Mouse (Mus musculus): ENCODE measurements at regions not wholly inside any gene's neighbourhood (a gene's known extent, or its start where the extent isn't known, plus 50 kb on each side); places are given as distances from the start of the nearest gene placed in this dataset.
"Not testable (repeated sequence)": the region's sequence is repeated elsewhere in the genome, so short reads cannot be mapped to it uniquely, and the experiment has no call there.

DNA sequence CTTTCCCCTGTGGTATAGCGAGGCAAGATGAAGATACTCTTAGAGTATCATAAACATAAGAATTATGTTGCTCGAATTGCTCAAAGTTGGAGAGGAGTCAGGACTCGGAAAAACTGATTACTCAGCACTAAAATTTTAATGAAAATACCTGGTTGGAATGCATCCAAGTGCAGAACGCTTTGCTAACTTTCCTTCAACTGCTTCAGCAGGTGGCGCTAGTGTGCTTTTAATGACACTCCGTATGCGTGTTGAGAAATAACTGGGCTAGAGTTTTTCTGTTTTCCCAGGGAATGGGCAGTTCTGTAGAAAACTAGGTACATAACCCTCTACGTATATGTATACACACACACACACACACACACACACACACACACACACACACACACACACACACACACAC, 221.0 kb downstream of the Grxcr1 start:
- CTCF ChIA-PET = interaction anchor here (1.0 to 1.1 kb wide), 2 partner anchors 1268 to 1269 kb away, joined by 3 to 10 read pairs; no protein-coding TSS in a partner anchor

DNA sequence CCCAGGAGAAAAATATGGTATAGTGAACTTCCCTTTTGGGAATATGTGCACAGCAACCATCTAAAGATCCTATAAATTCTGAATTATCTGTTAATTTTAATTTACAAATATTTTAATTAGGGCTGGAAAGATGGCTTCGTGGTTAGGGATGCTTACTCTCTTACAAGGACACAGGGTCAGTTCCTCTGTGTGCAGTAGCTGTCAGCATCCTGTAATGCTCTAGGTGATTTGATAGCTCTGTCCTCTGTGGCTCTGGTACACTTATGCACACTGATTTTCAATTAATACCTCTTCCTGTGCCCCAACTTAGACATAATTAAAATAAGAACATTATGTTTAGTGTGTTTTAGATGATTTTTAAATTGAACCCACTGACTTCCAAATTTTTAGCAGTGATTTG, 221.8 kb downstream of the Grxcr1 start:
- CTCF ChIA-PET = interaction anchor here (1.0 to 1.1 kb wide), 2 partner anchors 1267 to 1268 kb away, joined by 3 to 10 read pairs; no protein-coding TSS in a partner anchor

DNA sequence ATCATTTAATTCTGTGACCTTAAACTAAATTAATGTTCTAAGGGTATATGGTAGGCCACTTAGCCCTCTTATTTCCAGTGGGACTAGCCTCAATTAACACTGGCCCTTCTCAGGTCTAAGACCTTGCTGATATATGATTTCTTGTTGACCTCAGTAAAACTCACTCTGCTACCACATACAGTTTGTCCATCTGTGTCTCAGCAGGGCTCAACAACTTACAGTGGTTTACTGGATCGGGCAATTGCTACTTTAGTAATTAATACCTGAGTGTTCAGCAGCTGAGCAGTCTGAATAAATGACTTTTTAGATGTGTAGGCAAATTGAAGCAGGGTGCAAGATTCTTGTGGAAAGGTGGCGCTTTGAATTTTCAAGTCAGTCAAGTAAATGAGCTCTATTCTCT, 222.5 kb downstream of the Grxcr1 start:
- CTCF ChIA-PET = no interaction called here

DNA sequence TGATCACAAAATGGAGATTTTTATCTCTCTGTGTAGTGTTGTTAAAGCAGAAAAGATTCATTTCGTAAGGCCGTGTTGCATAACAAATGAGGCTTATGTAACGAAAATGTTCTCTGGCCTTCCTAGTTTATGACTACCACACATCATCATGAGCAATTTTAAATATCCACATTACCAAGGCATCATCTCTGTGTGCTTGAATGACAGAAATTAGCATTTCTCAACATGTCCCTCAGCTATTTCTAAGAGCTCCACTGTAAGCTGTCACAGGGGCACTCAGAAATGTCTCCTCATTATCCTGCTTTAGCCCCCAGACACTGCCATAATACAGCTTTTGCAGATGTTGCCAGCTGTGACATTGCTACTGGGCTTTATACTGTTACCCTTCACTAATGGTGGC, 232.6 kb downstream of the Grxcr1 start:
- CTCF ChIA-PET = no interaction called here

DNA sequence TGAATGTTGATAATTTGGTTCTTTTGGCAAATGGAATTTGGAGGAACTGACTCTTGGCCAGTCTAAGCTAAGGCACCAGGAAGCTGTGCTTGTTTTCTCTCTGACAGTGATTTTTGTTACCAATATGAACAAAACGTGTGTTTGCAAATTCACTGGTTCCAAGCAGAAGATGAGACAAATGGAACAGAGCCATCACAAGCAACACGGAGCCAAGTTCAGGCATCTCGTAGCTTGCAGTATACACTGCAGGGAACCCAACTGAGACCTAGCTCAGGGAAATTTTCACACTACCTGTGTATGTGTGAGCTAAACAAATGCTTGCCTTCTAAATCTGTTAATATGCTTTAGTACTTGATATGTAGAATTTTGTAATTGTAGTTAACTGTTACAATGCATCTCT, 242.6 kb downstream of the Grxcr1 start:
- CTCF ChIA-PET = no interaction called here

DNA sequence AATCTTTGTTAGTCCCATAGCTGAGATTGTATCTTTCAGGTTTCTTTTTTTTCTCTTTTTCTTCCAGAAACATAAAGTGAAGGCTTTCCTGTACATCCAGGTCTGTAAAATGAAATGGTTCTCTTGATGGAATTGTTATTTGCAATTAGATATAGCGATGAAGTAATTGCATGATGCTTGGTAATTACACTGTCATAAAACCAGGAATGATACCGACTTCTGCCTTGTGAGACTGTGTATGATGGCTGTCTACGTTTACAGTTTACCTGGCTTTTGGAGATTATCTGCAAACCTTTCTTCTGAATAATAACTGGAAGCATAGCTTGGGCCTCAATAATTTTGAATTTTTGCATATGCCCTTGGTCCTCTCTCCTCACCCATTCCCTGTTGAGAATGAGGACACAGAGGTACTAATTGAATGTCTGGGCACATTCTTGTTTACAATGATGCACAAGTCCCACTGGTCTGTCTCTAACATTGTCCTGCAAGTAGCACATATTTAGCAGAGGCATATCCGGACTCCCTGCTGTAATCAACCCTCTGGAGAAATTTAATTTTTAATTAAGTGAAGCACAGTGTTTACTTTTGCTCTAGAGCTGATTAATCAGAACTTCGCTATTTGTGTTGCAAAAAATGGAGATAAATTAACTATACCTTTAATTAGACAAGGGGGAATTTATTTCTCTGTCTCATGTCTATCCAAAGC, 244.1 kb downstream of the Grxcr1 start:
- CTCF ChIA-PET = no interaction called here

DNA sequence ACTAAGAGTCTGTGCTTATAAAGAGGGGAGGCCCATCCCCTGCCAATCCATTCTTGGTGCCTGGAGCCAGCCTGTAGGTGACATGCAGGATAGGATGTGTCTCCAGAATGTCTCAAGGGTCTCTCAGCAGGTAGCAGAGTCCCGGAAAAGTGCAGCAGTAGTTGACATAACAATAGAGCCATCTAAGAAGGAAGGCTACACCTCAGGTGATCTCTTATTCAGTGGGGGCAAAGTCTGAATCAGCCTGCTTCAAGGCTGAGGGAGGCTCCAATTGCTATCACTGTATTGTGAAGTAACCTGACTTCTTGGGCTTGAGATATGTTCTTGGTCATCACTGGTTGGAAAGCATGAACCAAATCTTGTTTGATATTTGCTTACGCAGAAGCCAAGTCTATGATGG, 264.1 kb downstream of the Grxcr1 start:
- CTCF ChIA-PET = not testable (repeated sequence)

DNA sequence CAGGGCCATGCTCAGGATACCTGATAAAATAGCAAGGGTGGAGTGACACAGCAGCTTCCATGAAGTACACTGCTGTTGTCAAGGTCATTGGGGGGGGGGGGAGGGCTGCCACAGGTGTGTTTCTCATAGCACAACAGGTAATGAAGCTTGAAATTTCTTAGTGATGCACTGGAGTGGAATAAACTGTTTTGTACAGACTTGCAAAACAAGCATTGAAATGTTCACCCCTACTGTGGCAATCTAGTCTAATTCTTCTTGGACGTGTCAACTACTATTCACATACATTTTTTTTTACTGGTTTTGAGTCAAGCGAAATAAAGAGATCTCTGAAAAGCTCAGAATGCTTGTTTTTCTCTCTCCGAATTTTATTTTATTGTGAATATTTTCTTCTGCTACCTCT, 281.6 kb downstream of the Grxcr1 start:
- CTCF ChIA-PET = interaction anchor here (0.6 kb wide), 1 partner anchor 1261 kb away, joined by 3 read pairs; no protein-coding TSS in a partner anchor

DNA sequence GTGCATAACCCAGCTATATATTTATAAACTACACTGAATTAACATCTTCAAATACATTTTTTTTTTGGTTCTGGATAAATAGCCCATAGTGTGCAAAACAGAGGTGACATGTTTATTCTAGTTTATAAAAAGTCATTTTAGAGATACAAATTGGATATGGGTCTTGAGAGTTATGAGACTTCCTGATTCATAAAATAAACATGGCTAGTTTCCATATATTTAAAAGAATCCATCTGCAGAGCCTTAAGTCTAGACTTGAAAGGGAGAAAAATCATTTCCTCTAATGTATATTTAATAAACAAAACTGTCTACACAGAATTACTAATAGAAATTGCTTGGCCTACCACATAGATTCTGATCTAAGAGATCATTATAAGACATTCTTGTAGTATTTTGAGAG, 287.3 kb downstream of the Grxcr1 start:
- CTCF ChIA-PET = no interaction called here

DNA sequence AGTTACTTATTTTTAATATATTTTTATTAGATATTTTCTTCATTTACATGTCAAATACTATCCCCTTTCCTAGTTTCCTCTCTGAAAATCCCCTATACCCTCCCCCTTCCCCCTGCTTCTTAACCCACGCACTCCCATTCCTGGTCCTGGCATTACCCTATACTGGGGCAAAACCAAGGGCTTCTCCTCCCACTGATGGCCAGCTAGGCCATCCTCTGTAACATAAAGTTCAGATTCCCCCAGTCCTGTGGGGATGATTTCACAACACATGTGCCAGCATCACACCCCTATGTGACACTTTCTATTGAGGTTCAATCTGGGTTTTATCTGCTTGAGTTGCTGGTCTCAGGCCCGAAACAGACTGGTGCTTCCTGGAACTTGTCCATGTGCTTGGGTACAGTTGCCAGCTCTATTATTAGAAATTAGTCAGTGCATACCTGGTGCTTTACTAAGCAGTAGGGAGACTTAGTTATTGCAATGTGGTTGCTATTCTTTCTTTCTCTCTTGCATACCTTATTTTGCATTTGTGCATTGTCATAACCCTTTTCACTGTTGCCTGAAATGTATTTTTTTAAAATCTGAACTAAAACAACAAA, 295.5 kb downstream of the Grxcr1 start:
- CTCF ChIA-PET = no interaction called here

DNA sequence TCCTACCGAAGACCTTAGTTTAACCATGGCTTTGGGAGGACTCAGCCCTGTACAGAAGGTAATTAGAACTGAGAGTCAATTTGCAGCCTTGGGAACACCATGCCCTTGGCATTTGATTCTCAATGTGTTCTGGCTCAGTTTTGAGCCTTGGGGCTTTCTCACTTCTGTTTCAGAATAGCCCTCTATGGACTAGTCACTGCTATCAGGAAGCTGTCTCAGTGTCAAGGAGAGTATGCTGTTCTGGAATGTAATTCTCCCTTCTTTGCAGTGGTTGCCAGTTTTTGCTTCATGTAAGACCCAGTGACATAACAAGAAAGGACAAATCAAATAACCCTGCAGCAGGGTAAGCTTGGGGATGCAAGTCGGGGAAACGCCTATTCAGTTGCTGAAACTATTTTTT, 297.7 kb downstream of the Grxcr1 start:
- CTCF ChIA-PET = no interaction called here

DNA sequence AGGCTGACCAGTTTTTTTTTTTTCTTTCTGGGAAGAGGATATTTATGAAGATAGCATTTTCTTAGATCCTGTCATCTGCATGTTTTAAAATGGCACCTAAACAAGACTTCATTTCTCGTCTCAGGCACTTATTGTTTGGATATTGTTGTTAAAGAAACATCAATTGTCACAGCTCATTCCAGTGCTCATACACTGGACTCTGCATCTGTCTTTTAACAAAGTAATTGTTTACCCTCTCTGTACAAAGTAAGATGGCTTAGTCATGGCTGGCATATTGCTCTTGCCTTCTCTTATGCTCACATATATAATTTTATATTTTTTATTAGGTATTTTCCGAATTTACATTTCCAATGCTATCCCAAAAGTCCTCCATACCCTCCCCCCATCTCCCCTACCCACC, 298.2 kb downstream of the Grxcr1 start:
- CTCF ChIA-PET = no interaction called here

DNA sequence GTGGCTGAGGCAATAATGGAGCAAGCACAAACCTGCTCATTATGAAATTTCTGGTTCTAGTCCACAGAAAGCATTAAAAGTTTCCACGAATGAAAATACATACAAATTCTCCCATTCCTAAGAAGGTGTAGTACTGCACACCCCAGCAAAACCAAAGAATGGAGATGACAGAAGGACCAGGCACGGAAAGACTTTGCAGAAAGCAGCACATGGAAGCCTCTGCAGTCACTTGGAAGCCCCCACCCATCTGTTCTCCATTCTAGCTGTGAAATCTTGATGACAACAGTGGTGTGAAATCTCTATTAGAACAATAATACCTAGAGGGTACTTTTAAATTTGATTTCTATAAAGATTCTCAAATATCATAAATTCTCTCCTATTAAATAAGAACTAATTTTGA, 319.3 kb downstream of the Grxcr1 start:
- CTCF ChIA-PET = no interaction called here

DNA sequence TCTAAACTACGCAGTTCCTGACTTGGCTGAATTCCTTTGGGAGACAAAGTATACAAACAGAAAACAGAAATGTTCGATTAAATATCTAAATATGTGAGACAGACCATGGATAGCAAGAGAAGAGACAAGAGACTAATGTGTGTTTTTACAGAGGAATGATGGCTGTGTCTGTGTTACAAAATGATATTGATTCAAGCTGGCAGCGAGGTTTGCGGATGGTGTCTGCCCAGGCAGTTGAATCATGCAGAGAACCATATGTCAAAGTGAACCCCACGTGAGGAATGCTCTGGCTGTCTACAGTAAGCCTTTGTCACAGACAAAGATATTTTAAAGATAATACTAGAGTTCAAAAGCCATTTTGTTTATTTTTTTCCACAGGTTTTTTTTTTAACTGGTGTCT, 320.2 kb downstream of the Grxcr1 start:
- CTCF ChIA-PET = no interaction called here

DNA sequence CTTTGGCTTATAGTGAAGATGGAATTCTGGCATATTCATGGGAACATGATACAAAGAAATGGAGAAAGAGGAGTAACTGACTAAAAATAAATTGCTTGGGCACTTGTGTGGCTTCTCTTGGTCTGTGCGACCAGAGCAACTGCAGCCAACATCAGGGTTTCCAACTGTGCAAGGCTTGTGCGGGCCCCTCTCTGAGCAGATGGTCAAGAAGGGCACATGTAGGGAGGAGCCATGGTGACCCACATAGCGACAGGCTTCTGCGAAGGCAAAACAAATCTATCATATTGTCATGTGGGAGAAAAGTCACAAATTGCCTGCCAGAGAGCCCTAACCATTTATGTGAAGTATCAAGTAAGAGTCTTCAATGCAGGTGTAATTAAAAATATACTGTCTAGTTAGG, 321.6 kb downstream of the Grxcr1 start:
- CTCF ChIA-PET = no interaction called here

DNA sequence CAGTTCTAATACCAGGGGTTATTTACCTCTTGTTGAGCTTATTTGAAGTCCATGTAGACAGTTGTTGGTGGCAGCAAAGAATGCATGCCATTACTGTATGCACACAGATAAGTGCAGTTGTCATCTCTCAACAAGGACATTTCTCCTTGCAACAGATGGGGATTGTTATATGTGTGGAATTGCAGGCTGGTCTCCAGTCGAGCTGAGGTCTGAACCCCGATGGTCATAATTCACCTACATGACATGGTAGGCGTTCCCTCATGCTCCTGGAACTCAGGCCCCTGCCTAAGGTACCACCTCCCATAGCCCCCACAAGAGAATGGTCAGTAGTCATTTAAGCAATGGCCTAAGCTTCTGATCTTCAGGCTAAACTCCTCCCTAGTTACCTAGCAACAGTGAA, 322.2 kb downstream of the Grxcr1 start:
- CTCF ChIA-PET = not testable (repeated sequence)

DNA sequence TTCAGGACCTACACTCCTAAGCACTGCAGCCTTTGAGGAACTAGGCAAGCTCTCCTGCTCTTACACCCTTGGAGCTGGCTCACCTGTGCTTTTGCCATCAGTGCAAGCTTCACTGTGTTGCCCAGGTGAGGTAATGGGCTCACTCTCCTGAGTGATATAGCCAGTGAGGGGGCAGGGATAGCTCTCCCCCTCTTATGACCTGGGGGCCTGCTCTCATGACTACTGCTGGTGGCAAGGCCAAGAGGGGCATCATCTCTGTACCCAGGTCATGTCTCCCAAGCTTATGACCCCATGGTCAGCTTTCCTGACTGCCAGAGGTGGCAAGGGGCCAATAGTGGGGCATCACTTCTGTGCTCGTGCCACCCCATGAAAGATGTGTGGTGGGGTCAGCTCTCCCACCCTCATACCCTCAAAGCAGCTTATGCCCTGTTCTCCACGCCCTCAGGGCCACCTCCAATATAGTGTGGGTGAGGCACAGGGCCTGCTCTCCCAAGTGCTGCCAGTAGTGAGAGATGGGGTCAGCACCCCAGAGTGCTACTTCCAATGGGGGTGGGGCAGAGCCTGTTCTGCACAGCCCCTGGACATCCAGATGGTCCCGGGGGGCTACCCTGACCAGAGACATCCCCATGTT, 330.1 kb downstream of the Grxcr1 start:
- CTCF ChIA-PET = no interaction called here

DNA sequence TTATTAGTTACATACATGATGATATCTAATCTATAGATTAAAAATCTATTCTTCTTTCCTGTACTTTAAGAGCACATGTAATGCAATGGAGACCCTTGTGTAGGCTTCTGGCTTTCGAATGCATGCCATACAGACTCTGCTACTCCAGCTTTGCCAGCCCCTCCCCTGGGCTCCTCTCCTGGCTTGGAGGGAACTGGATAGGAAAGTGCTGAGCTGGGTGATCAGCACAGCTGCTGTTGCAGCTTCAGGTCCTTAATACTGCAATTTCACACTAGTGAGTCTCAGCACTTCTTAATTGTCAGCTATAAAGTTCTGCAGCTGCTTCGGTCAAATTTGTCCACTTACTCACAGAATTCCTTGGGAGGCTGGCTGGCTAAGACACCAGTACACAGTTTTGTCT, 341.4 kb downstream of the Grxcr1 start:
- CTCF ChIA-PET = no interaction called here

Measured in spleen, embryonic (tissue).